ENCODE assay signal across 18 mouse cellular contexts in genomic region chr14:9242118-9242517, GRCm38 (mm10).
"Had no signal": no experiment of that assay in that cellular context is flagged by ENCODE, and none has a peak within 500 bp of the region (broad histone marks: within the 10 kb centered on the region; RNA-seq: fewer than 3 reads in every experiment).

No protein-coding gene starts in this region.

- H3K27me3 ChIP-seq: lung, embryonic 15.5 days; midbrain, embryonic 12.5 days; neural tube, embryonic 13.5 days; neural tube, embryonic 15.5 days; stomach, embryonic 15.5 days had no signal

- H3K9ac ChIP-seq: liver, postnatal 0 days; lung, embryonic 15.5 days; midbrain, embryonic 12.5 days; neural tube, embryonic 13.5 days; neural tube, embryonic 15.5 days; stomach, embryonic 15.5 days had no signal

- H3K4me1 ChIP-seq: lung, embryonic 15.5 days; midbrain, embryonic 10.5 days; midbrain, embryonic 12.5 days; neural tube, embryonic 13.5 days; neural tube, embryonic 15.5 days; stomach, embryonic 15.5 days had no signal

- H3K36me3 ChIP-seq: lung, embryonic 15.5 days; midbrain, embryonic 10.5 days; midbrain, embryonic 12.5 days; neural tube, embryonic 13.5 days; neural tube, embryonic 15.5 days; stomach, embryonic 15.5 days had no signal

- H3K27ac ChIP-seq: lung, embryonic 15.5 days; midbrain, embryonic 10.5 days; midbrain, embryonic 12.5 days; neural tube, embryonic 13.5 days; neural tube, embryonic 15.5 days; stomach, embryonic 15.5 days; stomach, postnatal 0 days had no signal

- H3K4me3 ChIP-seq: lung, embryonic 15.5 days; midbrain, embryonic 10.5 days; midbrain, embryonic 12.5 days; myocyte; neural tube, embryonic 13.5 days; neural tube, embryonic 15.5 days; stomach, embryonic 15.5 days had no signal

- DNase-seq: liver, postnatal 0 days; lung, adult 2 months; lung, postnatal 14 days; lung, postnatal 36 days; midbrain, embryonic 14.5 days; retina, postnatal 1 day; right cerebral cortex, adult 18-20 months; right cerebral cortex, postnatal 25 days; thymus, adult 2 months; thymus, postnatal 25 days had no signal

- H3K9me3 ChIP-seq: lung, embryonic 15.5 days; midbrain, embryonic 10.5 days; midbrain, embryonic 12.5 days; neural tube, embryonic 13.5 days; neural tube, embryonic 15.5 days; stomach, embryonic 15.5 days had no signal
